Mouse (Mus musculus): Measurements from ENCODE around the gene Dhx30.
"Not testable (repeated sequence)": the region's sequence is repeated elsewhere in the genome, so short reads cannot be mapped to it uniquely, and the experiment has no call there.

The Dhx30 gene

GRCm38 (mm10) chr9:110117779-110118139 lies at the start of gene Dhx30:
Gene Dhx30, minus strand, starts transcription at chr9:110117830.
- DNase-seq (ENCODE audit: low read depth, low spot score), result no peak

- no peak for DNase-seq (ENCODE audit: low read depth, low spot score)
These were observed 45.4 kb upstream of the Dhx30 start for GRCm38 (mm10) chr9:110163071-110163470.

DNA sequence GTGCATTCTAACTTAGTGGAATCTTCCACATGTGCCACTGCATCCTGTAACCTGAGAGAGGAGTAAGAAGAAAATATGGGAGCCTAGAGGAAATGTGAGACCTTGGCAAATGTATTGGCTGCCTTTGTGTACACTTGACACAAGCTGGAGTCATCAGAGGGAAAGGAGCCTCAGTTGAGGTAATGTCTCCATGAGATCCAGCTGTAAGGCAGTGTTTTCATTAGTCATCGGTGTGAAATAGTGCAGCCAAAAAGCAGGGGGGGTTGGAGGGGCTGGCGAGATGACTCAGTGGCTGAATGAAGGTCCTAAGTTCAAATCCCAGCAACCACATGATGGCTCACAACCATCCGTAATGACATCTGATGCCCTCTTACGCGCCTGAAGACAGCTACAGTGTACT lies 44.8 kb upstream of the Dhx30 start:
- DNase-seq (ENCODE audit: low read depth, low spot score), result no peak

- DNase-seq (ENCODE audit: low read depth, low spot score), result not testable (repeated sequence)
These were observed 42.9 kb upstream of the Dhx30 start for GRCm38 (mm10) chr9:110160486-110160885.

DNA sequence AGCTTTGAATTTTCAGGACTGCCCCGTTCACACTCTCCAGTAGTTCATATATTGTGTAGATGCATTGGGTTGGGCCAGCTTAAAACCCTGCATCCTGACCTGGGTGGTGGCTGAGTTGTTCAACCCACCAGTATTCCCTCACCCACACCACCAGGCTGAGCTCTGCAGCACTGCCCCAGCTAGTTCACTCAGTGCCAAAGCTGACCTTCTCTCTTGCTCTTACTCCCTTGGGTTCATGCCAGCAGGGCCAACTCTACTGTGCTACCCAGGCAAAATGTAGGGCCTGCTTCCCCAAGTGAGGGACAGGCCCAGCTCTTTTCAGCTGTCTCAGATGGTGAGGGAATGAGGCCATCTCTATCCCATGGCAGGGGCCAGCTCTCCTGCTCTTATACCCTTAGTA lies 41.4 kb upstream of the Dhx30 start:
- no peak for DNase-seq (ENCODE audit: low read depth, low spot score)

DNA sequence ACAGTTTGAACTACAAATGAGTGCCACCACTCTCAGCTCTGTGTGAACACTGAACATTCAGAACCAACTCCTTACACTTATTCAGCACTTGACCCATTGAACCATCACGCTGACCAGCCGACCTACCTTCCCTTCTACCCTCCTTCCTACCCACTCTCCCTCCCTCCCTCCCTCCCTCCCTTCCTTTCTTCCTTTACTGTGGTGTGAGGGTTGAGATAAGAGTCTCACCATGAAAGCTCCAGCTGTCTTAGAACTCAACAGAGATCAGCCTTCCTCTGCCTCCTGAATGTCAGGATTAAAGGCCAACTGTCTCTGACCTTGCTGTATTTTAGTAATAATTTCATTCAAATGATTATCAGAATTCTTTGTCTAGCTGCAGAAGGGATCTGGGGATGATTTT lies 31.0 kb upstream of the Dhx30 start:
- no peak for DNase-seq (ENCODE audit: low read depth, low spot score)

DNA sequence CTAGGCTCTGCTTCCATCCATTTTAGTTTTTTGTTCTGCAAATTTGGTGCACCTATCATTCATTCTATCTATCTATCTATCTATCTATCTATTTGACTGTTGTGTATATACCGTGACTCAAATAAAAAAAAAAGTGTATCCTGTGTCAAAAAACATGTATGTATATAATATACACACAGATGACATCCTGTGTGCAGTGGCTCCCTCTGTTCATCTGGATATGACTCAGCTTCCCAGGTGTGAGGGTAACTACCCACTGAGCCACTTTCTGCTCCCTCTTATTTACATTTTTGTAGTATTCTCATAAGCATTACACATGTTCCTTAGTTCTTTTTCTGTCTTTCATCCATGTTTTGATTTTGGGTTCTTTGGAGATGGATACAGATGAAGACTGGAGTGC lies 24.5 kb upstream of the Dhx30 start:
- DNase-seq (ENCODE audit: low read depth, low spot score), result no peak

GRCm38 (mm10) chr9:110139119-110139518 lies 21.5 kb upstream of the Dhx30 start:
- no peak for DNase-seq (ENCODE audit: low read depth, low spot score)

DNA sequence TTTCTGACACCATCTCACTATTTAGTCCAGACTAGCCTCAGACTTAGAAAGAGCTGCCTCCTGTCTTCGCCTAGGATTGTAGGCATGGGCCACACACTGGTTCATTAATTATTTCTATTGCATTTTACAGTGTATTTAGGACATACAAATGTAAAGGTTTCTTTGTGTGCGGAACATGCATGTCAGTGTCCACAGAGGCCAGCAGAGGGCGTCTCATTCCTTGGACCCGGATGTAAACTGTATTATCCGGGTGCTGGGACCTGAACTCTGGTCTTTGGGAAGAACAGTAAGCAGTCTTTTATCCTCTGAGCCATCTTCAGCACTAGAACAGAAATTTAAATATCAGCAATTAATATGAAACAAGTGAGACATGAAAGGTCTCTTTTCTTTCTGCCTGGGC lies 16.5 kb upstream of the Dhx30 start:
- peak; percentile 18 for DNase-seq (ENCODE audit: low read depth, low spot score)

- DNase-seq (ENCODE audit: low read depth, low spot score), result no peak
These were observed 15.3 kb upstream of the Dhx30 start for GRCm38 (mm10) chr9:110132921-110133320.

GRCm38 (mm10) chr9:110132201-110132605 lies 14.6 kb upstream of the Dhx30 start:
- peak; percentile 82 for DNase-seq (ENCODE audit: low read depth, low spot score)

GRCm38 (mm10) chr9:110131525-110132197 lies 14.0 kb upstream of the Dhx30 start:
- peak; percentile 98 for DNase-seq (ENCODE audit: low read depth, low spot score)

GRCm38 (mm10) chr9:110130896-110131524 lies 13.4 kb upstream of the Dhx30 start:
- DNase-seq (ENCODE audit: low read depth, low spot score), result no peak

- not testable (repeated sequence) for DNase-seq (ENCODE audit: low read depth, low spot score)
These were observed 6.4 kb upstream of the Dhx30 start for GRCm38 (mm10) chr9:110124008-110124540.

- no peak for DNase-seq (ENCODE audit: low read depth, low spot score)
These were observed 5.7 kb upstream of the Dhx30 start for GRCm38 (mm10) chr9:110123322-110123721.

DNA sequence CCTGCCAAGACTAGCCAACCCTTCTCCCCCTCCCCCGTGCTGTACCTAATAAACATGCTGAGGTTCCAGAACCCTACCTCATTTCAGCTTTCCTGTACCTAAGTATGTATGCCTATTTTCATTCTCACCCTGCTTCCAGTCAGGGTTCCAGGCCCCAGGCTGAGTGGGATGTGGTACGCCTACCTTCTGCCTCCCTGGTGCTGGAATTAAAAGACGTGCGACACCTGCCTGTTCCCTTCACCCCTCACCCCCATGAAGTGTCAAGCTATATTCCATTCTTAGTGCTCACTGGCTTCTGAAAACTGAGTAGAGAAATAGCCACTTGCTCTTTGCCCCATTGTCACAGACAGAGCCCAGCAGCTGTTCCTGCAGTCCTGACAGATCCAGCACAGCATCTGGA lies 3.8 kb upstream of the Dhx30 start:
- DNase-seq (ENCODE audit: low read depth, low spot score), result no peak

- no peak for DNase-seq (ENCODE audit: low read depth, low spot score)
These were observed 619 bp upstream of the Dhx30 start for GRCm38 (mm10) chr9:110118249-110118648.

- DNase-seq (ENCODE audit: low read depth, low spot score), result peak; percentile 87
These were observed 452 bp downstream of the Dhx30 start, which contains the start of gene Smarcc1 for GRCm38 (mm10) chr9:110116977-110117778. Gene Smarcc1, plus strand, starts transcription at chr9:110117708.

GRCm38 (mm10) chr9:110116353-110116976 lies 1.2 kb downstream of the Dhx30 start:
- DNase-seq (ENCODE audit: low read depth, low spot score), result no peak

- peak; percentile 90 for DNase-seq (ENCODE audit: low read depth, low spot score)
These were observed 16.7 kb downstream of the Dhx30 start for GRCm38 (mm10) chr9:110100627-110101600.

DNA sequence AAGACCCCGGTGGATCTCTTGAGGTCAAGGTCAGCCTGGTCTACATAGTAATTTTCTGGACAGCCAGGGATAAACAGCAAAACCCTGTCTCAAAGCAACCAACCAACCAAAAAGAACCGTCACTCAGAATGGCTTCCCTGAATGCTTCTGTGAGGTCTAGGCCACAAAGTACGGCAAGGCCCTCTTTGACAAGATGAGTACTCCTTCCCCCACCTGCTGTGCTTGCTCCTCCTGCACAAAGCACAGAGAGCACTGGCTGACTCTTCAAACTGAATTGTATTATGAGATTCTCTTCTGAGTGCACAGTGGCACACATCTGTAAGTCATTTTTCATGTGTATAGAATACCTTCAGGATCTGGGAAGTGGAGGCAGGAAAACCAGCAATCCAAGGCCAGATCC lies 19.8 kb downstream of the Dhx30 start:
- no peak for DNase-seq (ENCODE audit: low read depth, low spot score)

All from CD4-positive helper T cell, adult 2 months (primary cell).